Comparison of ENCODE assay signal across 8 mouse cellular contexts in genomic region chr1:51478262-51479026, GRCm38 (mm10). TPM values are rescaled to one million over a fixed set of nuclear protein-coding genes. Genes with fewer than 3 reads are reported as not detected.
DNase-seq lines count a peak whose midpoint lies in the region; ATAC-seq and TF ChIP-seq lines count a peak whose summit lies in the region.

Gene Nabp1 (minus strand): TSS chr1:51478425.

- no peak; a peak in 1 of 4 replicates for TF ChIP-seq EP300 in MEL (IDR thresholded peaks at IDR 0.05; ENCODE audit: low read depth in 1 of 2, low read length in 2 of 2)

- H3K36me3 ChIP-seq in MEL (ENCODE audit: control insufficient read depth in 1 of 2, insufficient read depth in 2 of 2, low read length in 2 of 2), result peaks cover 0 to 25% of the 10 kb centered on the region in 2 experiments; a peak in 2 of 4 replicates
- H3K36me3 ChIP-seq in forebrain, postnatal 0 days (ENCODE audit: insufficient read depth), result no peaks in the 10 kb centered on the region
- no peaks in the 10 kb centered on the region for H3K36me3 ChIP-seq in lung, embryonic 15.5 days

- TF ChIP-seq POLR2A in MEL (IDR thresholded peaks at IDR 0.05; ENCODE audit: control insufficient read depth in 1 of 2, insufficient read depth in 1 of 2, low read depth in 1 of 2, low read length in 2 of 2, poor library complexity in 1 of 2), result peak; percentile 100
- TF ChIP-seq POLR2A in cerebellum, adult 2 months (IDR thresholded peaks at IDR 0.05; ENCODE audit: borderline replicate concordance, insufficient read depth, low read length), result peak; percentile 100

- H3K9ac ChIP-seq in MEL (ENCODE audit: control insufficient read depth, low read depth, low read length, poor library complexity, severe bottlenecking), result peak within 1 kb of the TSS; percentile 93
- H3K9ac ChIP-seq in forebrain, postnatal 0 days, result peak within 1 kb of the TSS; percentile 65
- H3K9ac ChIP-seq in lung, embryonic 15.5 days, result peak within 1 kb of the TSS; percentile 63

- peak within 1 kb of the TSS; percentile 99 for H3K4me2 ChIP-seq in forebrain, postnatal 0 days (ENCODE audit: low read depth)
- H3K4me2 ChIP-seq in lung, embryonic 15.5 days, result peak within 1 kb of the TSS; percentile 90

- H3K4me3 ChIP-seq in MEL (ENCODE audit: control insufficient read depth in 1 of 2, insufficient read depth in 1 of 2, low read depth in 2 of 2, low read length in 2 of 2), result peak within 1 kb of the TSS; percentile 69 to 92
- H3K4me3 ChIP-seq in cerebellum, adult 2 months (replicated peaks; ENCODE audit: insufficient read depth, low read depth, low read length), result peak within 1 kb of the TSS; percentile 95
- peak within 1 kb of the TSS; percentile 60 for H3K4me3 ChIP-seq in forebrain, postnatal 0 days (ENCODE audit: low read depth, low read length)
- peak within 1 kb of the TSS; percentile 67 for H3K4me3 ChIP-seq in lung, embryonic 15.5 days

- under 1% methylated on average over 51 of the region's 51 CpGs for WGBS in cerebellum, adult 2 months
- WGBS in forebrain, postnatal 0 days, result 1% methylated on average over 51 of the region's 51 CpGs
- under 1% methylated on average over 50 of the region's 51 CpGs for WGBS in lung, embryonic 15.5 days

- TF ChIP-seq RAD21 in MEL (IDR thresholded peaks at IDR 0.05; ENCODE audit: low read depth, low read length), result no peak

- peak; percentile 98 for DNase-seq in MEL (ENCODE audit: low read depth, low spot score)
- peak; percentile 99 for DNase-seq in cerebellum, adult 2 months
- DNase-seq in forebrain, postnatal 0 days, result peak; percentile 99
- DNase-seq in heart, postnatal 4 days, result peak; percentile 99
- DNase-seq in layer of hippocampus, adult 8-10 months (ENCODE audit: low spot score in 2 of 2), result peak; percentile 97 to 99
- peak; percentile 98 for DNase-seq in ovary, adult 18-20 months (ENCODE audit: low spot score)
- DNase-seq in thymus, postnatal 0 days (ENCODE audit: low spot score), result peak; percentile 99

- H3K79me2 ChIP-seq in MEL (ENCODE audit: control insufficient read depth, insufficient read depth, low read length, poor library complexity), result peaks cover 4% of the 10 kb centered on the region; the same call in 1 of the 2 replicates

- peak within 1 kb of the TSS; percentile 79 for H3K27ac ChIP-seq in MEL (ENCODE audit: control insufficient read depth, low read depth, low read length)
- H3K27ac ChIP-seq in cerebellum, adult 2 months (ENCODE audit: insufficient read depth, low read length), result peak within 1 kb of the TSS; percentile 75
- H3K27ac ChIP-seq in forebrain, postnatal 0 days (ENCODE audit: low read depth, low read length), result peak within 1 kb of the TSS; percentile 66
- H3K27ac ChIP-seq in lung, embryonic 15.5 days, result peak within 1 kb of the TSS; percentile 77

- ATAC-seq in forebrain, postnatal 0 days, result peak; percentile 100
- ATAC-seq in lung, embryonic 15.5 days (ENCODE audit: borderline replicate concordance, extremely low read depth, low FRiP score, low TSS enrichment), result peak; percentile 100

- no peaks in the 10 kb centered on the region for H3K9me3 ChIP-seq in MEL (replicated peaks; ENCODE audit: insufficient read depth, low read length)
- H3K9me3 ChIP-seq in forebrain, postnatal 0 days (ENCODE audit: low read length), result no peaks in the 10 kb centered on the region
- H3K9me3 ChIP-seq in lung, embryonic 15.5 days, result no peaks in the 10 kb centered on the region

- no peak for TF ChIP-seq CTCF in MEL (IDR thresholded peaks at IDR 0.05 in 2 of 3, conservative IDR thresholded peaks at IDR 0.05 in 1 of 3; ENCODE audit: control insufficient read depth in 1 of 3, insufficient read depth in 1 of 3, low read depth in 2 of 3, low read length in 3 of 3, poor library complexity in 1 of 3, severe bottlenecking in 1 of 3)
- no peak for TF ChIP-seq CTCF in cerebellum, adult 2 months (IDR thresholded peaks at IDR 0.05; ENCODE audit: borderline replicate concordance, insufficient read depth, low read depth, low read length)
- TF ChIP-seq CTCF in forebrain, postnatal 0 days (IDR thresholded peaks at IDR 0.05; ENCODE audit: low read depth), result peak; percentile 74

- no peaks in the 10 kb centered on the region for H3K27me3 ChIP-seq in MEL (ENCODE audit: control insufficient read depth in 1 of 2, insufficient read depth in 2 of 2, low read length in 2 of 2)
- H3K27me3 ChIP-seq in cerebellum, adult 2 months (ENCODE audit: control insufficient read depth, insufficient read depth, low read length), result no peaks in the 10 kb centered on the region
- no peaks in the 10 kb centered on the region for H3K27me3 ChIP-seq in forebrain, postnatal 0 days (ENCODE audit: insufficient read depth, low read length)
- no peaks in the 10 kb centered on the region for H3K27me3 ChIP-seq in lung, embryonic 15.5 days

- H3K4me1 ChIP-seq in MEL (ENCODE audit: control insufficient read depth in 1 of 2, insufficient read depth in 2 of 2, low read length in 2 of 2), result peaks cover 6 to 14% of the 10 kb centered on the region in 2 experiments
- no peaks in the 10 kb centered on the region for H3K4me1 ChIP-seq in cerebellum, adult 2 months (ENCODE audit: control insufficient read depth, insufficient read depth, low read length)
- H3K4me1 ChIP-seq in forebrain, postnatal 0 days (ENCODE audit: insufficient read depth), result 0 out of 2 replicates have a peak, but pooled peaks cover 4% of the 10 kb centered on the region
- H3K4me1 ChIP-seq in lung, embryonic 15.5 days, result peaks cover 7% of the 10 kb centered on the region; the same call in 1 of the 2 replicates

TF ChIP-seq in MEL, 35 proteins besides CTCF, POLR2A, EP300 and RAD21:
- peak; percentile 75; the same call in 1 of the 2 replicates for TF ChIP-seq MAX (IDR thresholded peaks at IDR 0.05; ENCODE audit: low read length)
- TF ChIP-seq BHLHE40 (IDR thresholded peaks at IDR 0.05; ENCODE audit: borderline replicate concordance, low read depth, low read length), result peak; percentile 66
- peak; percentile 100 for TF ChIP-seq NELFE (IDR thresholded peaks at IDR 0.05; ENCODE audit: low read depth, low read length)
- TF ChIP-seq MYC (IDR thresholded peaks at IDR 0.05; ENCODE audit: low read depth, low read length), result 0 out of 2 replicates have a peak, but pooled peaks have one; percentile 48
- peak; percentile 34; the same call in 1 of the 2 replicates for TF ChIP-seq ETS1 (IDR thresholded peaks at IDR 0.05; ENCODE audit: low read depth, low read length)
- no peak for TF ChIP-seq GATA1 (IDR thresholded peaks at IDR 0.05; ENCODE audit: low read depth, low read length)
- no peak for TF ChIP-seq CHD2 (IDR thresholded peaks at IDR 0.05; ENCODE audit: low read length)
- TF ChIP-seq ELF1 (IDR thresholded peaks at IDR 0.05; ENCODE audit: low read depth, low read length), result peak; percentile 98
- TF ChIP-seq MXI1 (IDR thresholded peaks at IDR 0.05; ENCODE audit: low read depth, low read length), result peak; percentile 70; the same call in 1 of the 2 replicates
- TF ChIP-seq HCFC1 (IDR thresholded peaks at IDR 0.05; ENCODE audit: low read depth, low read length), result peak; percentile 70
- TF ChIP-seq CHD1 (IDR thresholded peaks at IDR 0.05; ENCODE audit: low read depth, low read length), result no peak
- peak; percentile 77 for TF ChIP-seq SIN3A (IDR thresholded peaks at IDR 0.05; ENCODE audit: low read length)
- no peak for TF ChIP-seq ZNF384 (IDR thresholded peaks at IDR 0.05; ENCODE audit: low read depth, low read length)
- peak; percentile 99 for TF ChIP-seq POLR2AphosphoS2 (IDR thresholded peaks at IDR 0.05; ENCODE audit: low read length)
- TF ChIP-seq MAZ (IDR thresholded peaks at IDR 0.05; ENCODE audit: low read depth, low read length), result no peak
- peak; percentile 97 for TF ChIP-seq POLR2AphosphoS5 (IDR thresholded peaks at IDR 0.05; ENCODE audit: borderline replicate concordance, low read depth, low read length)
- peak; percentile 79 for TF ChIP-seq USF1 (IDR thresholded peaks at IDR 0.05; ENCODE audit: low read depth, low read length)
- peak; percentile 100 for TF ChIP-seq ZMIZ1 (IDR thresholded peaks at IDR 0.05; ENCODE audit: low read depth, low read length)
- TF ChIP-seq TBP (IDR thresholded peaks at IDR 0.05; ENCODE audit: low read depth, low read length), result peak; percentile 98

RNA-seq across cellular contexts. Expression of gene Nabp1, which starts in this region (rescaled TPM):
- 10.0 and 11.7 TPM in 2 replicates for total RNA-seq in MEL (2012; rRNA removed)
- polyA plus RNA-seq in MEL (2012; ENCODE audit: insufficient read depth in 1 of 2, insufficient read length in 2 of 2, low read depth in 1 of 2, low replicate concordance in 2 of 2, missing spikeins in 1 of 2), result 1 to 10 TPM in 1 of 2 experiments, not detected in 1; 5.4 TPM
- 8.2 and 9.6 TPM in 2 replicates for polyA plus RNA-seq in cerebellum, adult 2 months (2012; rRNA removed)
- 7.5 and 8.2 TPM in 2 replicates for total RNA-seq in forebrain, postnatal 0 days (2014; rRNA removed)
- 3.4 and 6.3 TPM in 2 replicates for polyA plus RNA-seq in forebrain, postnatal 0 days (2015; fragmentation: Nextera tagmentation; extraction: Ambion mirVana)
- 10 to 100 TPM; 23.0 to 26.1 TPM for total RNA-seq in heart, postnatal 4 days (2021)
- total RNA-seq in layer of hippocampus, adult 8-10 months (2022), result 10 to 100 TPM; 15.1 to 22.9 (median 20.5) TPM
- 7.6 and 10.3 TPM in 2 replicates for polyA plus RNA-seq in lung, embryonic 15.5 days (2015; fragmentation: Nextera tagmentation; extraction: Ambion mirVana)
- 176 and 185 TPM in 2 replicates for polyA plus RNA-seq in thymus, postnatal 0 days (2015; fragmentation: Nextera tagmentation; extraction: Ambion mirVana)

Comparison
In these comparisons a context has a peak if more than half of its experiments do, and no peak if none do; other contexts are left out.
1. Peak in every context shown above with its lines: DNase-seq, ATAC-seq, H3K4me3 ChIP-seq and H3K27ac ChIP-seq.
2. RNA of gene Nabp1 (polyA plus RNA-seq): 176 to 185 TPM in thymus, postnatal 0 days; 7.6 to 10.3 TPM in lung, embryonic 15.5 days, 8.2 to 9.6 TPM in cerebellum, adult 2 months, 3.4 to 6.3 TPM in forebrain, postnatal 0 days and 5.4 TPM in MEL; every median in the first group is over 10 times any median in the second.